Mouse (Mus musculus) spleen, adult 2 months (tissue): ENCODE measurements around the gene Mast2.

Experiments
- CTCF ChIP-seq: fragments of 200-500 bp; IDR thresholded peaks from 2 replicates; pipeline ENCODE4 v1.5.1; 2011; ENCODE audit warnings: mild to moderate bottlenecking, inconsistent platforms; ENCODE audit not compliant: insufficient read depth, insufficient read length, insufficient replicate concordance; ENCODE audit errors: extremely low read depth
- POLR2A ChIP-seq: fragments of 200-500 bp; IDR thresholded peaks from 2 replicates; pipeline ENCODE4 v1.6.1; 2011; ENCODE audit warnings: low read depth, low read length, inconsistent platforms

- TF ChIP-seq CTCF (no peak), POLR2A (no peak)
Measured at GRCm38 (mm10) chr4:116449951-116450350, 14.0 kb downstream of the Mast2 start.
